Mouse (Mus musculus): ENCODE data around the gene Gm42420.

GRCm38 (mm10) chr6:39539679-39540155, 45.8 kb upstream of the Gm42420 start:
- no peak for TF ChIP-seq POLR2A (IDR thresholded peaks at IDR 0.05; ENCODE audit: borderline replicate concordance, control insufficient read depth, low read depth, low read length)
- no peak for TF ChIP-seq CTCF (IDR thresholded peaks at IDR 0.05; ENCODE audit: control insufficient read depth, insufficient read depth, low read length)

Data from bone marrow, adult 2 months (tissue).